Mouse (Mus musculus) naive thymus-derived CD4-positive, alpha-beta T cell, adult 2 months (primary cell): ENCODE measurements at regions not wholly inside any gene's neighbourhood (a gene's known extent, or its start where the extent isn't known, plus 50 kb on each side); places are given as distances from the start of the nearest gene placed in this dataset.
A peak's percentile ranks its signal among the peaks of the same experiment; 100 is the strongest.

Experiments used
- DNase-seq: peaks from one replicate; pipeline ENCODE4 v3.0.0-alpha.2; 2011; ENCODE audit warnings: low read depth

DNA sequence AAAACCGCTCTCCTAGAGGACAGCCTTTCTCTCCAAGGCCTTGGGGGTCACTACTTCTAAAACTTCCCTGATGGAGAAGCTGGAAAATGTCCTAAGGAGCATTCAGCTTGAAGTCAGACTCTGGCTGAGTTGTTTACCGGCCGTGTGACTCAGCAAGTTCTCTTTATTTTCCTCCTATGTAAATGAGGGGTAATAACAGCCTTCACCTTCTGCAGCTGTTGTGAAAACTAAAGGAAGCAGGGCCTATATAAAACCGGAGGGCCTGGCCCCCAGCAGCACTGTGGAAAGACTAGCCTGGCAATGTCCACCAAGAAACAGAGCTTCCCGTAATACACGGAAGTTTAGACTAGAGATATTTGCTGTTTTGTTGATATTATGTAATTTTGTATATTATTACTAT is 69.7 kb upstream of the Cited2 start:
- DNase-seq, result no peak

DNA sequence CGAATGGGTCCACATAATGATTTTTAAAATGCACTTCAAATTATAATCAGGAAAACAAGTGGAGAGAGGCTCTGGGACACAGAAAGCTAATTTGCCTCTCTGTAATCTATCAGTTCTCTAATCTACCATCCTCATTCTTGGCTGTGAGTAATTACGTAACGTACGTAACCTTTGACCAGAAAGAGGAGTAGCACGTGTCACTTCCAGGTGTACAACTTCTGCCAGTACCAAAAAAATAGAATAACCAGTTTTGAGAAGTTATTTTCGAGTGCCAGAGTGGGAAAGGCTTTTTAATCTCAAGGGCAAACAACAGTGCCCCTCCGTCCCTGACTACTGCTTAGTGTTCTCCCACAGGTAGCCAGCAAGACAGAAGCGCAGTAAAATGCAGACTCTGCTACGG is 69.2 kb upstream of the Cited2 start:
- DNase-seq, result no peak

DNA sequence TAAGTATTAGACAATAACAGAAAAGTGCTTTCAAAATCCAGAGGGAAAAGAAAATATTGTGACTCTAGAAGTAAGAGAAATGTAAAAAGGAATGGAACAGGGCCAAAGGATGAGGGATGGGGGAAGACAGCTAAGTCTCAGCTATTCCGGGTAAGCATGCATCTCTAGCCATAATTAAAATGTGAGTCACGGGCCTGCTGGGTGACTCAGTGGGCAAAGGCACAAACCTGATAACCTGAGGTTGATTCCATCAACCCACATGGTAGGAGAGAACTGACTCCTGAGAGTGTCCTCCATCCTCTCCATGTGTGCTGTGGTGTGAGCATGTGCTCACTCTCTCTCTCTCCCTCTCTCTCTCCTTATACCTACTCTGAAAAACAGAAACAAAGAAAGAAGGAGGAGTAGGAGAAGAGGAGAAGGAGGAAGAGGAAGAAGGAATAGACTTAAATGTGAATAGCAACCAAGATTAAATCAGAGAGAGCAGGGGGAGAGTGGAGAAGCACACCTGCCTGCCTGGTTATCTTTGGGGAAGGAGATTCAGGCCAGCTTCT is 68.6 kb upstream of the Cited2 start:
- no peak for DNase-seq

DNA sequence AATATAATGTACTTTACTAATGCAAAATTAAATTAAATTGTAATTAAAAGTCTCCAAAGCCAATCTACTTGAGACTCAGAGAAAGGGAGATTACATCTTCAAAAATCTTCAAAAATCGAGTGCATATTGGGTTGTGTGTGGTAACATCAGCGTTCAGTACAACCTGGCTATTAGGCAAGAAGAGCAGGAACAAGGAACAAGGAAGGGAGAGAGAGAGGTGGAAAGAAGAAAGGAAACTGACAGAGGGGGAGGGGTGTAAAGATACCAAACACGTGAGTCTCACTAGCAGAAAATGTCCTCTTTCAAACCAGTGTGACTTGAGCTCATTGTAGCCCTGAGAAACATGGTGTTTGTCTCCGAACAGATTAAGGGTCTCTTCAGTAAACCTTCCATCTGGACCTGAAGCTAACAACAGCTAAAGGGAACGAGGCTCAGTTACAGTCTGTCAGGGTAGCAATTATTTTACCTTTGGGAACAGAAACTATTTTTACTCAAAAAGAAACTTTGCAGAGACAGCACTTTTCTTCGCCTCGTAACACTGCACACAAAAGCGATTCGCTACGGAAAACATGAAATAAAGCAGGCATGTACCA is 67.5 kb upstream of the Cited2 start:
- no peak for DNase-seq

DNA sequence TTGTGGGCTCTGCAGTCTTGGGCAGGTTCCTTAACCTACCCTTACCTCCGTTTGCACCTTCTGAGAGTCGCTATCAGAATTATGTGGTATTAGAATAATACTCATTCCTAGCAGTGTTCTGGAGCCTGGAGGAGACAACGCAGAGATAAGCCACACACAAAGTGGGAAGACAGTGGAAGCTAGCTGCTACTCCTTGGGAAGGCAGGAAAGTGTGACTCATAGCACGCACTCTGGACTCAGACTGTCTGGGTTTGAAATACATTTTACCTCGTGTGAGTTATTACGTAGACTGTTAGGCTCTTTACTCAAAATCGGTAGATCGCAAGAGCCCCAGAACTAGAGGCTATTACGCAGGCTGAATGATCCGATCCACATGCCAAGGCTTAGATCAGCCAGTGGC is 66.7 kb upstream of the Cited2 start:
- no peak for DNase-seq

DNA sequence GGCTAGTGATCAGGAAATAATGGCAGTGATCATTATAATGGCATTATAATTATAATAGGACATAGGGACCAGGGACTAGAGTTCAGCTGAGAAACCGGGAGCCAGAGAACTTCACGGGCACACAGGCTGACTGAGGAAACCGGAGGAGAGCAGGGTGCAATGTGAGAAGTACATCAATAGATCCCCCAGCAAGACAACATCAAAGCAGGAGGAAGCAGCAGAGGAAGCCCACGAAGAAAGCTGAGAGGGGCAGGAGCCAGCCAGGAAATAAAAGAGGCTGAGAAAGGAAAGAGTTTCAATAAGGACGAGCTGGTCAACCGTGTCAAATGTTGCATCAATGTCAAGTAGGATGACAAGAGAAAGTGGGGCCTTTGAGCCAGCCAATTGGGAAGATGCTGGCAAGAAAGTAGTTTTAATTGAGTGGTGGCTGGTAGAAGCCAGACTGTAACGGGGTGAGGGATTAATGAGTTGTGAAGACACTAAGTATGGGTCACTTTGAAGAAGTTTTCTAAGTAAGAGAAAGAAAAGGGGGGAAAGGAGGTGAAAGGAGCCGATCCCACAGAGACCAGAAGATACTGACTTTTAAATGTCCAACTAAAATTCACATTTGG is 66.0 kb upstream of the Cited2 start:
- peak; percentile 6 for DNase-seq

DNA sequence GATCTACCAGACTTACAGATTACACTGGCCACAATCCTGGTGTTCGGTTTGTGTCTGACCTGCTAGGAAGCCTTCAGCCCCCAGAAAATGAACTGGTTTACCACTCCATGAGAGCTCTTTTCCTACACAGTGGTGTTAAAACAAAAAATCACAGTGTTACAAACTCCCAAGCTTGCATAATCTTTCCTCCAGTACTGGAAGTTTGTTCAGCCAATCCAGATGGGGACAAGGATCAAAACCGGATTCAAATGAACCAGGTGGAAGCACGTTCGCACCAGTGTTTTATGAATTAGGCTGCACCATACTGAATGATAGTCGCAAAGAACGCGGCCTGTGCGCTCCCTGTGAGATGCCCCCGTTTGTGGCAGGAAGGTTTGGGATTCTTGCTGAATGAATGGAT is 63.4 kb upstream of the Cited2 start:
- no peak for DNase-seq

DNA sequence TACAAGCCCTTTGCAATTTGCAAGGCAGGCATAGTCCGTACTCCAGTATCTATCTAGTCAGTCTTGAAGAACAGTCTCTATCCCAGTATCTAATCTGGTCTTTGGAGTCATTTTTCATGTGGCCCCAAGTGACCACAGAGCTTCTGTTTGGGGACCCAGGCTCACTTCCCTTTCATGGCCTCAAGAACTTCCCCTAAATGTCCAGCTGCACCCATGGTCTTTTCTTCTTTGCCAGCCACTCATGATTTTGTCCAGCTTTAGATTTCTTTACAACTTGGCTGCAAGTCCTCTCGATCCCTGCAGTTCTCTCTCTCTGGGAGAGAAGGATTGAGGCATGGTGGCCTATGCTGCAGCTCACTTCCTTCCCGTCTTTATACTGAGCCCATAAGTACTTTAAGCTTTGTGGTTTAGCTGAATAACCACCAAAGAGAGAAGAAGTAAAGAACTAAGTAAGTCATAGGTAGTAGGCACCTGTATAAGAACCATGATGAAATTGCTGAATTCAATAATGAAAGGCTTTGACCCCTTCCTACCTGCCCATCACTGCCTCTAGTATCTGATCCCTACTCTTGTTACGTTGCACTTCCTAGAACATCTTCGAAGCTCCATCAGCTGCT is 62.1 kb upstream of the Cited2 start:
- no peak for DNase-seq

DNA sequence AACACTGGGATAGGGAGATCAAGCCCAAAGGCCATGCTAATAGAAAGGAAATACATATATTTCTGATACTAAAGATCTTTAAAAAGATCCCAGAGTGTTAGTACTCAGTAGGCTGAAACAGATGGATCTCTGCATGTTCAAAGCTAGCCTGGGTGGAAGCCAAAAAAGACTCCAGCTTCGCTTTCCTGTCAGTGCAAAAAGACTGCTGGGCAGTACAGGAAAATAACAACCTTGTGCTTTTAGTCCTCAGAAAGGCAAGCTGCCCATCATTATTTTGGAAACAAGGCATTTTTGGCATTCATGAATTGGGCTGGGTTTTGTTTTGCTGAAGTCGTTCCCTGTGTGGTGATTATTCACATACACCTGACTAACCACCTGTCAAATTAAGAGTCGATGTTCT is 56.9 kb upstream of the Cited2 start:
- DNase-seq, result no peak

DNA sequence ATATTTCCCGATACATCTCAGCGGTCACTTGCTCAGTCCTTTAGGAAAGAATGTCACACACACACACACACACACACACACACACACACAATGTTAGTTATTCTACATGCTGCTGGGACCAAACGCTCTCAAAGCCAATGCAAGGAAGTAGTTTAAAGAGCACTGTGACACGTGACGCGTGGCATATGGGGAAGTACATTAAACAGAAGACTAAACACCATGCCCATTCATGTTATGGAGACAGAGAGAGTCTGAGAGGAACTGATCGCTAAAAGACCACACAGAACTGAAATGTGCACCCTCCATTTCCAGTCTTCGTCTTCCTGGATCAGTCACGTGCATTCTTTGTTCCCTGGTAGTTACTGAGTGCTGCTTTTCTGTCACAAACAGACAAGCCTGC is 53.6 kb upstream of the Cited2 start:
- DNase-seq, result no peak
